Mouse (Mus musculus) liver, embryonic 14.5 days (tissue): ENCODE data around the gene Edem1. TPM values are rescaled to one million over a fixed set of nuclear protein-coding genes. Genes with fewer than 3 reads are reported as not detected.

Experiments
- ATAC-seq: fragments of 200-750 bp; cut with Nextera tagmentation; 2 replicates; pipeline ENCODE4 v1.8.0; 2017; ENCODE audit warnings: moderate number of reproducible peaks, mild to moderate bottlenecking, moderate library complexity; ENCODE audit not compliant: insufficient read depth
- DNase-seq, 3 experiments: peaks; one replicate each; pipeline ENCODE4 v3.0.0-alpha.2; 2012 to 2013; ENCODE audit warnings: low read depth in 3 of 3, low spot score in 3 of 3
- H3K27ac ChIP-seq: fragments of 300-500 bp; sonication (generic); 2 replicates; pipeline ENCODE4 v1.5.1; 2014; ENCODE audit warnings: moderate library complexity, mild to moderate bottlenecking, control low read depth, inconsistent platforms
- H3K27me3 ChIP-seq: fragments of 300-500 bp; sonication (generic); 2 replicates; pipeline ENCODE4 v1.6.1; 2014; ENCODE audit warnings: mild to moderate bottlenecking, low read length, moderate library complexity; ENCODE audit not compliant: control insufficient read depth, insufficient read depth
- H3K36me3 ChIP-seq: fragments of 300-500 bp; sonication (generic); replicated peaks from 2 replicates; pipeline ENCODE4 v1.6.1; 2014; ENCODE audit warnings: low read depth; ENCODE audit not compliant: control insufficient read depth, insufficient read depth
- H3K4me1 ChIP-seq, 2 experiments: fragments of 200-500 bp in 1 of 2; fragments of 300-500 bp in 1 of 2; sonication (generic) in 1 of 2; replicated peaks; 2 replicates each; pipeline ENCODE4 v1.6.1; 2012 to 2014; ENCODE audit warnings: antibody characterized with exemption in 1 of 2, inconsistent platforms in 1 of 2, low read length in 1 of 2; ENCODE audit not compliant: control insufficient read depth in 2 of 2, insufficient read depth in 2 of 2
- H3K4me2 ChIP-seq: fragments of 300-500 bp; sonication (generic); 2 replicates; pipeline ENCODE4 v1.6.1; 2014; ENCODE audit warnings: low read depth, mild to moderate bottlenecking, control low read depth, moderate library complexity
- H3K4me3 ChIP-seq, 2 experiments: fragments of 200-500 bp in 1 of 2; fragments of 300-500 bp in 1 of 2; sonication (generic) in 1 of 2; 2 replicates each; pipeline ENCODE4 v1.5.1; 2012 to 2014; ENCODE audit warnings: low read depth in 2 of 2, low read length in 2 of 2, mild to moderate bottlenecking in 2 of 2, control low read depth in 1 of 2, inconsistent platforms in 1 of 2, moderate library complexity in 1 of 2; ENCODE audit not compliant: insufficient read depth in 1 of 2
- H3K9ac ChIP-seq: fragments of 300-500 bp; sonication (generic); replicated peaks from 2 replicates; pipeline ENCODE4 v1.6.1; 2014; ENCODE audit warnings: mild to moderate bottlenecking, control low read depth, moderate library complexity
- H3K9me3 ChIP-seq: fragments of 300-500 bp; sonication (generic); 2 replicates; pipeline ENCODE4 v1.6.1; 2016; ENCODE audit warnings: low read length, mixed read lengths; ENCODE audit not compliant: control insufficient read depth
- CTCF ChIP-seq: IDR thresholded peaks from 2 replicates; pipeline ENCODE4 v1.5.1; 2016; ENCODE audit warnings: antibody characterized with exemption, low read depth, control low read depth
- EP300 ChIP-seq: IDR thresholded peaks from 2 replicates; pipeline ENCODE4 v1.6.1; 2016; ENCODE audit warnings: antibody characterized with exemption, low read depth
- WGBS: fragments of 180-500 bp; shearing (Covaris S2); extraction: QIAGEN DNeasy Blood & Tissue Kit; methylation state at CpG from one replicate; pipeline ENCODE4 v1.1.7; 2014; ENCODE audit not compliant: insufficient replicate concordance; 5-methylcytosine and 5-hydroxymethylcytosine counted together
- polyA plus RNA-seq, 2 experiments: library from polyadenylated mRNA; depleted of rRNA in 1 of 2; stranded (reverse) in 1 of 2; unstranded in 1 of 2; fragments of >200 nt; fragmentation: Nextera tagmentation in 1 of 2; extraction: Ambion mirVana in 1 of 2; gene quantifications; 2 replicates each; pipeline versions ENCODE4 v1.2.1 to v1.2.3; 2012 to 2014

Edem1 gene
- polyA plus RNA-seq, 2 experiments, result 9.6 to 22.4 TPM

DNA sequence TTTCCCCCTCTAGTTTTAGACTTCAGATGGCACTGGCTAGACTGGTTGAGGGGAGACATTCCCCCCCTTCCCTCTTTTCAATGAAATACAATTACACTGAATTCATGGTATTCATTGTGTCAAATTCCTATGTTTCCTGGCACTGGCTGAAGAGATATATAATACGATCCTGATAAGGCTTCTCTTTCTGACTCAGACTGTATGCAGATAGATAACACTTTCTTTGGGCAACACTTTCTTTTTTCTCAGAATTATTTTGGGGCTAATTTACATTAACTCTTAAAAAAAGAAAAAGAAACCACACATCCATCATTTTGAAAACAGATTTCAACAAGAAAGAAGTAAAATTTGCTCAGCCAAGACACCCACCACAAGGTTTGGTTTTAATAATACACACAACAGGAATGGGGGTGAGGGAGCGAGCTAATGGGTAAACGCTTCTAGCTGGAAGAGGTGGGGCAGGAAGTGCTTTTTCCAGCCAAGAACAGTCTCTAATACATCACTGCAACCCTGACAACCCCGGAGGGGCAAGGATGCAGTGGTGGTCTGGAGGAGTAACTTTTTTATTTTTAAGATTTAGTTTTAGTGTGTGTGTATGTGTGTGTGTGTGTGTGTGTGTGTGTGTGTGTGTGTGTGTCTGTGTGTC lies 52.0 kb downstream of the Edem1 start:
- no peak overlapping the region for H3K4me3 ChIP-seq
- no peaks in the 10 kb centered on the region for H3K4me1 ChIP-seq
- no peak overlapping the region for H3K4me2 ChIP-seq
- ATAC-seq, result no peak
- WGBS, result 34% methylated on average over 4 of the region's 4 CpGs
- H3K9ac ChIP-seq, result no peak overlapping the region
- no peak for DNase-seq
- H3K27ac ChIP-seq, result no peak overlapping the region
- H3K27me3 ChIP-seq, result no peaks in the 10 kb centered on the region
- no peaks in the 10 kb centered on the region for H3K36me3 ChIP-seq
- no peaks in the 10 kb centered on the region for H3K9me3 ChIP-seq
- TF ChIP-seq CTCF (no peak), EP300 (no peak)

DNA sequence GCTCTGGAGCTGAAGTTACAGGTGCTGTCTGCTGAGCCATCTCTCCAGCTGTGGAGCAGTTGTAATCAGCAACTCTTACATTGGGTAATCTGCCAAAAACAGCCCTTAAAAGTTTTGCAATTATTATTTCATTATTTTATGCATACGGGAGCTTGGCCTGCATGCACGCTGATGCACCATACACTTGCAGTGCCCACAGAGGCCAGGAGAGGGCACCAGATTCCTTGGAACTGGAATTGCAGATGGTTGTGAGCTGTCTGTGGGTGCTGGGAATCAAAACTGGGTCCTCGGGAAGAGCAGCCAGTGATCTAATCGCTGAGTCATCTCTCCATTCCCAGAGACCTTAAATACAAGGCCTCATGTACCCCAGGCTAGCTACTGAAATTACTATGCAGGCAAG lies 52.6 kb downstream of the Edem1 start:
- no peak for TF ChIP-seq EP300
- peak; percentile 56 for TF ChIP-seq CTCF
- no peaks in the 10 kb centered on the region for H3K4me1 ChIP-seq
- H3K9me3 ChIP-seq, result no peaks in the 10 kb centered on the region
- H3K36me3 ChIP-seq, result no peaks in the 10 kb centered on the region
- WGBS, result 70% methylated on average over 4 of the region's 4 CpGs
- H3K4me2 ChIP-seq, result no peak overlapping the region
- no peak overlapping the region for H3K27ac ChIP-seq
- no peak for DNase-seq
- no peak overlapping the region for H3K4me3 ChIP-seq
- no peak overlapping the region for H3K9ac ChIP-seq
- H3K27me3 ChIP-seq, result no peaks in the 10 kb centered on the region
- no peak for ATAC-seq

DNA sequence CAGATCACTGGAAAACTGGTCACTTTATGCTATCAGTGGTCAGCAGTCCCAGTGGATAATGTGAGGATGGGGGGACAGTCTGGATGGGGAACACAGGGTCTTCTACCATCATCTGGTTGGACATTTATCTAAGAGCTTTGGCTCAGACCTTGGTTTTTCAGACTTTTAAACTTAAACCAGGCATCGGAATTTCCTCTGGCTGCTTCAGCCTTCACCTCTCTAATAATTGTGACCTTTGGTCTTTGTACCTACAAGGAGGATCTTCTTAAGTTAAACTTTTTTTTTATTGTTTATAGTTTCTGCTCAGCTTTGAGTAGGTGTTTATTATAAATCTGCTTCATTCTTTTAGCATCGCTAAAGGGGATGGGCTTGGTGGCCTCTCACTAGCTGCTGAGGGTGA lies 55.4 kb downstream of the Edem1 start:
- 72% methylated on average over 2 of the region's 2 CpGs for WGBS
- Histone ChIP-seq H3K4me2 (no peak overlapping the region), H3K4me1 (no peaks in the 10 kb centered on the region), H3K27ac (no peak overlapping the region), H3K4me3 (no peak overlapping the region), H3K9ac (no peak overlapping the region), H3K9me3 (no peaks in the 10 kb centered on the region), H3K36me3 (no peaks in the 10 kb centered on the region), H3K27me3 (no peaks in the 10 kb centered on the region)
- no peak for ATAC-seq
- TF ChIP-seq EP300 (no peak), CTCF (no peak)
- no peak for DNase-seq

DNA sequence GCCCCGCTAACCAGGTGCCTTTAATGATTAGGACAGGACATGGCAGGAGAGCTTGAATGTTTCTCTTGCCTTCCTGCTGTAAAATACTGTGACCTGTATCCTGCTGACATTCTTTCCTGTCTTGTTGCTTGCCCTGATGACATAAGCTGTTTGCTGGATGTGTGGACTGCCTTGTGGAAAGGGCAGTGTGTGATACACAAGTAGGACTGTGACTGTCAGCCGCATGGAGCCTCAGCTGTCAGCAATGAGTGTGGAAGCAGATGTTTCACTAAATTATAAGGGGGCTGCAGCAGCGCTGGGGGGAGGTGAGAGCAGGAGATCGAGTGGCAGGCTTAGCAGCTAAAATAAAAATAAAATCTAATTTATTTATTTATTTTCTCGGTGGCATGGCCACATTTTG lies 56.2 kb downstream of the Edem1 start:
- Histone ChIP-seq H3K4me2 (no peak overlapping the region), H3K9ac (no peak overlapping the region), H3K36me3 (no peaks in the 10 kb centered on the region), H3K9me3 (no peaks in the 10 kb centered on the region), H3K27ac (no peak overlapping the region), H3K27me3 (no peaks in the 10 kb centered on the region), H3K4me3 (no peak overlapping the region), H3K4me1 (no peaks in the 10 kb centered on the region)
- 46% methylated on average over 5 of the region's 5 CpGs for WGBS
- ATAC-seq (no peak), DNase-seq (no peak)
- TF ChIP-seq EP300, result no peak
- no peak for TF ChIP-seq CTCF

DNA sequence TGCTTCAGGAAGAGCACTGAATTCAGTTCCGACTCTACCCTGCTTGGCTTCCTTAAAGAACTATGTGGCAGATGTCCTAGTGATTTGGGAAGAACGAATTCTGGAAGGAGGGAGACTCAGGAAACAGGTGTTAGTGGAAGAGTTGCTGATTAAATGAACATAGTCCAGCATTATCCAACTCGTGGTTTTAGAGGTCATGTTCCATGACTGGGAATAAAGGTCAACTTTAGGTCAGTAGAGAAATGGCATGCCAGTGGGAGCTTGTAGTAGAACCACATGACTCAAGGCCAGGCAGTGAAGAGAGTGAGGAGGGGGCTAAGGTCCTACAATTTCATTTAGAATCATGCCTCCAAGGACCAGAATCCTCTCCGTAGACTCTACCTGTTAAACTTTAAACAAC lies 57.9 kb downstream of the Edem1 start:
- no peaks in the 10 kb centered on the region for H3K36me3 ChIP-seq
- H3K4me2 ChIP-seq, result no peak overlapping the region
- DNase-seq, result no peak
- H3K27me3 ChIP-seq, result no peaks in the 10 kb centered on the region
- no peak for ATAC-seq
- H3K9me3 ChIP-seq, result no peaks in the 10 kb centered on the region
- TF ChIP-seq EP300 (no peak), CTCF (no peak)
- H3K9ac ChIP-seq, result no peak overlapping the region
- no peak overlapping the region for H3K4me3 ChIP-seq
- no peaks in the 10 kb centered on the region for H3K4me1 ChIP-seq
- no peak overlapping the region for H3K27ac ChIP-seq
- WGBS, result 35% methylated on average over 4 of the region's 4 CpGs
